Comparison of ENCODE assay signal across 25 mouse cellular contexts in genomic region chr6:30372627-30373369, GRCm38 (mm10).
"Had no signal": no experiment of that assay in that cellular context is flagged by ENCODE, and none has a peak within 500 bp of the region (broad histone marks: within the 10 kb centered on the region; RNA-seq: fewer than 3 reads in every experiment).

No protein-coding gene starts in this region.

- H3K4me2 ChIP-seq: limb, embryonic 12.5 days; limb, embryonic 15.5 days; liver, embryonic 11.5 days; lung, embryonic 15.5 days; midbrain, embryonic 13.5 days; neural tube, embryonic 13.5 days; stomach, embryonic 15.5 days had no signal

- H3K27me3 ChIP-seq: limb, embryonic 12.5 days; limb, embryonic 15.5 days; lung, embryonic 15.5 days; megakaryocyte, embryonic 14.5 days; midbrain, embryonic 13.5 days; neural tube, embryonic 13.5 days; stomach, embryonic 15.5 days had no signal

- H3K4me3 ChIP-seq: layer of hippocampus, adult 2 months; limb, embryonic 12.5 days; limb, embryonic 15.5 days; lung, embryonic 15.5 days; megakaryocyte, embryonic 14.5 days; midbrain, embryonic 10.5 days; midbrain, embryonic 13.5 days; myocyte; neural tube, embryonic 13.5 days; stomach, embryonic 15.5 days had no signal

- H3K27ac ChIP-seq: kidney, postnatal 0 days; layer of hippocampus, adult 2 months; limb, embryonic 12.5 days; limb, embryonic 15.5 days; liver, embryonic 14.5 days; lung, embryonic 15.5 days; midbrain, embryonic 10.5 days; midbrain, embryonic 13.5 days; neural tube, embryonic 13.5 days; stomach, embryonic 15.5 days had no signal

- H3K9ac ChIP-seq: limb, embryonic 12.5 days; limb, embryonic 15.5 days; liver, embryonic 14.5 days; liver, postnatal 0 days; lung, embryonic 15.5 days; midbrain, embryonic 13.5 days; neural tube, embryonic 13.5 days; stomach, embryonic 15.5 days had no signal

- ATAC-seq: liver, postnatal 0 days; midbrain, embryonic 13.5 days; midbrain, embryonic 16.5 days had no signal

- H3K4me1 ChIP-seq: limb, embryonic 12.5 days; limb, embryonic 15.5 days; midbrain, embryonic 10.5 days; neural tube, embryonic 13.5 days; stomach, embryonic 15.5 days had no signal

- H3K9me3 ChIP-seq: limb, embryonic 12.5 days; limb, embryonic 15.5 days; lung, embryonic 15.5 days; megakaryocyte, embryonic 14.5 days; midbrain, embryonic 10.5 days; midbrain, embryonic 13.5 days; neural tube, embryonic 13.5 days; stomach, embryonic 15.5 days had no signal

- DNase-seq: kidney, adult 9 months; kidney, postnatal 25 days; layer of hippocampus, adult 9-11 months; left cerebral cortex, postnatal 4 days; liver, postnatal 0 days; lung, postnatal 10 days; lung, postnatal 36 days; retina, postnatal 1 day; spleen, adult 18-20 months; thymus, adult 18-20 months; thymus, postnatal 36 days had no signal
